In the genomic region with DNA sequence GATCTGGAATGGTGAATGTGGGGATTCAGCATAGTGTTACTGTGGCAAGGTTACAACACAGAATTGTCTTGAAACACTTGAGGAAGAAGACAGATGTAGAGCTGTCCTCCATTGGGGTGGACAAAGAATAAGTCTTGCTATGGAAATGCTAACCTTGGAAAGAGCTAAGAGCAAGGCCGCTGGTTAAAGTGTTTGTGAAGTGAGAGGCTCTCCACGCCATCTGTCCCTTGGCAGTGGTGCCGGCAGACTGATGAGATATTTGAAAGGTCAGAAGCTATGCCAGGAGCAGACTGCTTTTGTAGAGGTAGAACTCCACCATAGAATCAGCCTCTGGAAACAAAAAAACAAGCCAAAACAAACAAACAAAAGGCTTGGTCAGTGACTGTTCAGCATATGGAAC, we compare ENCODE assay signal across 11 mouse cellular contexts. TPM values are rescaled to one million over a fixed set of nuclear protein-coding genes. Genes with fewer than 3 reads are reported as not detected.
DNase-seq lines count a peak whose midpoint lies in the region; ATAC-seq and TF ChIP-seq lines count a peak whose summit lies in the region.
"Had no signal": no experiment of that assay in that cellular context is flagged by ENCODE, and none has a peak within 500 bp of the region (broad histone marks: within the 10 kb centered on the region; RNA-seq: fewer than 3 reads in every experiment).

No protein-coding gene starts in this region.

- no peaks in the 10 kb centered on the region for H3K27me3 ChIP-seq in forebrain, embryonic 15.5 days
- no peaks in the 10 kb centered on the region for H3K27me3 ChIP-seq in forebrain, embryonic 10.5 days (ENCODE audit: poor library complexity, severe bottlenecking)
- H3K27me3 ChIP-seq in midbrain, embryonic 11.5 days (ENCODE audit: control insufficient read depth, insufficient read depth, low read length), result no peaks in the 10 kb centered on the region
- H3K27me3 ChIP-seq in midbrain, embryonic 14.5 days (ENCODE audit: control insufficient read depth, insufficient read depth, low read length), result no peaks in the 10 kb centered on the region
- no peaks in the 10 kb centered on the region for H3K27me3 ChIP-seq in heart, adult 2 months (ENCODE audit: control insufficient read depth, insufficient read depth, low read length)
- H3K27me3 ChIP-seq: embryonic facial prominence, embryonic 15.5 days had no signal

- 0 out of 2 replicates have a peak, but pooled peaks cover 3% of the 10 kb centered on the region for H3K36me3 ChIP-seq in forebrain, embryonic 15.5 days
- H3K36me3 ChIP-seq in forebrain, embryonic 10.5 days (replicated peaks), result peaks cover 16% of the 10 kb centered on the region
- H3K36me3 ChIP-seq in midbrain, embryonic 11.5 days (ENCODE audit: control insufficient read depth, insufficient read depth, low read length), result no peaks in the 10 kb centered on the region
- H3K36me3 ChIP-seq in midbrain, embryonic 14.5 days (ENCODE audit: control insufficient read depth, insufficient read depth, low read length), result no peaks in the 10 kb centered on the region; the same call in 1 of the 2 replicates
- peaks cover 51% of the 10 kb centered on the region for H3K36me3 ChIP-seq in heart, adult 2 months (ENCODE audit: control insufficient read depth, insufficient read depth, low read length)

- H3K9me3 ChIP-seq in forebrain, embryonic 15.5 days, result no peaks in the 10 kb centered on the region
- H3K9me3 ChIP-seq in forebrain, embryonic 10.5 days, result no peaks in the 10 kb centered on the region
- no peaks in the 10 kb centered on the region for H3K9me3 ChIP-seq in midbrain, embryonic 11.5 days (ENCODE audit: control insufficient read depth, low read length)
- no peaks in the 10 kb centered on the region for H3K9me3 ChIP-seq in midbrain, embryonic 14.5 days (ENCODE audit: control insufficient read depth, low read length)
- H3K9me3 ChIP-seq: embryonic facial prominence, embryonic 15.5 days had no signal

- intact Hi-C loops in heart, adult 2 months (cut with DNase I), result no loop called here

- WGBS in forebrain, embryonic 15.5 days, result 56% methylated on average over 3 of the region's 3 CpGs
- 94% methylated on average over 3 of the region's 3 CpGs for WGBS in forebrain, embryonic 10.5 days
- 87% methylated on average over 3 of the region's 3 CpGs for WGBS in midbrain, embryonic 11.5 days
- WGBS in midbrain, embryonic 14.5 days, result 88% methylated on average over 3 of the region's 3 CpGs
- WGBS in heart, adult 2 months, result 14% methylated on average over 3 of the region's 3 CpGs

- TF ChIP-seq CTCF in heart, adult 2 months (IDR thresholded peaks at IDR 0.05), result no peak

- peak overlapping the region; percentile 22 for H3K27ac ChIP-seq in forebrain, embryonic 15.5 days (replicated peaks)
- no peak overlapping the region for H3K27ac ChIP-seq in forebrain, embryonic 10.5 days
- no peak overlapping the region for H3K27ac ChIP-seq in midbrain, embryonic 11.5 days (ENCODE audit: low read depth, low read length)
- no peak overlapping the region for H3K27ac ChIP-seq in midbrain, embryonic 14.5 days (replicated peaks; ENCODE audit: low read depth, low read length)
- peak overlapping the region; percentile 87 for H3K27ac ChIP-seq in heart, adult 2 months
- H3K27ac ChIP-seq: embryonic facial prominence, embryonic 15.5 days; liver, embryonic 14.5 days had no signal

- 0 out of 2 replicates have a peak, but pooled peaks cover 7% of the 10 kb centered on the region for H3K4me1 ChIP-seq in forebrain, embryonic 15.5 days
- no peaks in the 10 kb centered on the region for H3K4me1 ChIP-seq in forebrain, embryonic 10.5 days
- H3K4me1 ChIP-seq in midbrain, embryonic 11.5 days (ENCODE audit: control insufficient read depth, insufficient read depth, low read length), result no peaks in the 10 kb centered on the region
- no peaks in the 10 kb centered on the region; the same call in 1 of the 2 replicates for H3K4me1 ChIP-seq in midbrain, embryonic 14.5 days (ENCODE audit: control insufficient read depth, insufficient read depth, low read length)
- peaks cover 22% of the 10 kb centered on the region for H3K4me1 ChIP-seq in heart, adult 2 months (ENCODE audit: control insufficient read depth, insufficient read depth, low read length)
- H3K4me1 ChIP-seq: embryonic facial prominence, embryonic 15.5 days had no signal

- H3K4me2 ChIP-seq in forebrain, embryonic 15.5 days (replicated peaks), result no peak overlapping the region
- H3K4me2 ChIP-seq in midbrain, embryonic 11.5 days, result no peak overlapping the region
- H3K4me2 ChIP-seq in midbrain, embryonic 14.5 days (ENCODE audit: low read length), result no peak overlapping the region
- H3K4me2 ChIP-seq: embryonic facial prominence, embryonic 15.5 days had no signal

- ATAC-seq in forebrain, embryonic 15.5 days (replicated peaks), result 0 out of 2 replicates have a peak, but pooled peaks have one; percentile 35
- no peak for ATAC-seq in midbrain, embryonic 11.5 days (ENCODE audit: low FRiP score)
- no peak for ATAC-seq in midbrain, embryonic 14.5 days (ENCODE audit: low FRiP score, low TSS enrichment)
- no peak for ATAC-seq in CD4-positive, CD25-positive, alpha-beta regulatory T cell, adult 4 months
- ATAC-seq: intestine, embryonic 16.5 days had no signal

- no peak for TF ChIP-seq EP300 in heart, adult 2 months (IDR thresholded peaks at IDR 0.05; ENCODE audit: insufficient read depth, low read depth, low read length)

- no peak for DNase-seq in forebrain, embryonic 10.5 days (ENCODE audit: extremely low spot score, low spot score)
- DNase-seq in midbrain, embryonic 11.5 days (ENCODE audit: low spot score, missing footprints), result peak; percentile 31
- no peak for DNase-seq in midbrain, embryonic 14.5 days
- DNase-seq in heart, adult 2 months, result peak in 1 of 2 experiments; percentile 56
- peak; percentile 56 for DNase-seq in skeletal muscle tissue, adult 2 months (ENCODE audit: low read depth, low spot score)
- DNase-seq in liver, result no peak

- H3K4me3 ChIP-seq in forebrain, embryonic 15.5 days, result no peak overlapping the region
- no peak overlapping the region for H3K4me3 ChIP-seq in forebrain, embryonic 10.5 days
- no peak overlapping the region for H3K4me3 ChIP-seq in midbrain, embryonic 11.5 days (ENCODE audit: low read depth, low read length)
- no peak overlapping the region for H3K4me3 ChIP-seq in midbrain, embryonic 14.5 days (replicated peaks; ENCODE audit: low read depth, low read length)
- peak overlapping the region; percentile 54 for H3K4me3 ChIP-seq in heart, adult 2 months
- H3K4me3 ChIP-seq: embryonic facial prominence, embryonic 15.5 days had no signal

- TF ChIP-seq POLR2A in heart, adult 2 months (IDR thresholded peaks at IDR 0.05; ENCODE audit: insufficient read depth, low read depth, low read length), result peak; percentile 46; the same call in 1 of the 2 replicates

- H3K9ac ChIP-seq in forebrain, embryonic 15.5 days (replicated peaks), result no peak overlapping the region
- no peak overlapping the region for H3K9ac ChIP-seq in midbrain, embryonic 11.5 days (ENCODE audit: low read length)
- no peak overlapping the region for H3K9ac ChIP-seq in midbrain, embryonic 14.5 days (replicated peaks; ENCODE audit: low read length)
- peak overlapping the region; percentile 58; the same call in 1 of the 2 replicates for H3K9ac ChIP-seq in heart, adult 2 months (ENCODE audit: low read depth, low read length)
- H3K9ac ChIP-seq: embryonic facial prominence, embryonic 15.5 days; liver, embryonic 14.5 days had no signal

- H3K79me2 ChIP-seq in heart, adult 2 months (replicated peaks; ENCODE audit: control insufficient read depth, insufficient read depth, low read length), result peaks cover 2% of the 10 kb centered on the region

RNA-seq across cellular contexts. Expression of a gene that starts 50.1 kb away (rescaled TPM):
- 19.7 and 21.5 TPM in 2 replicates for polyA plus RNA-seq in forebrain, embryonic 15.5 days (2015; fragmentation: Nextera tagmentation; extraction: Ambion mirVana)
- polyA plus RNA-seq in forebrain, embryonic 10.5 days (2016; fragmentation: Nextera tagmentation; extraction: Ambion mirVana), result 29.0 and 30.5 TPM in 2 replicates
- 29.1 and 33.8 TPM in 2 replicates for polyA plus RNA-seq in midbrain, embryonic 11.5 days (2014; fragmentation: Nextera tagmentation; extraction: Ambion mirVana)
- 32.7 and 35.6 TPM in 2 replicates for polyA plus RNA-seq in midbrain, embryonic 14.5 days (2014; fragmentation: Nextera tagmentation; extraction: Ambion mirVana)
- 10 to 100 TPM; 47.5 to 53.5 TPM for total RNA-seq in heart, adult 2 months (2021)
- 3.2 and 9.5 TPM in 2 replicates for polyA plus RNA-seq in heart, adult 2 months (2012; rRNA removed)
- polyA plus RNA-seq in CD4-positive, CD25-positive, alpha-beta regulatory T cell, adult 4 months (2017; shearing (Covaris generic)), result 10 to 100 TPM; 23.0 to 25.5 TPM

Comparison
In these comparisons a context has a peak if more than half of its experiments do, and no peak if none do; other contexts are left out.
1. H3K27ac ChIP-seq: peak in forebrain, embryonic 15.5 days (single experiment) and heart, adult 2 months (single experiment); none in forebrain, embryonic 10.5 days (single experiment), midbrain, embryonic 11.5 days (single experiment) and midbrain, embryonic 14.5 days (single experiment).
2. DNase-seq: peak in midbrain, embryonic 11.5 days (single experiment) and skeletal muscle tissue, adult 2 months (single experiment); none in forebrain, embryonic 10.5 days (single experiment), midbrain, embryonic 14.5 days (single experiment) and liver (single experiment).